Mouse (Mus musculus) midbrain, embryonic 12.5 days (tissue): ENCODE measurements around the gene Ccdc39. TPM values are rescaled to one million over a fixed set of nuclear protein-coding genes. Genes with fewer than 3 reads are reported as not detected.

Experiments
- ATAC-seq: fragments of 200-750 bp; cut with Nextera tagmentation; 2 replicates; pipeline ENCODE4 v1.8.0; 2017; ENCODE audit warnings: low read depth, moderate TSS enrichment, moderate library complexity; ENCODE audit not compliant: low FRiP score
- H3K27ac ChIP-seq: fragments of 300-500 bp; sonication (generic); replicated peaks from 2 replicates; pipeline ENCODE4 v1.5.1; 2016; ENCODE audit warnings: mild to moderate bottlenecking
- H3K27me3 ChIP-seq: fragments of 300-500 bp; sonication (generic); 2 replicates; pipeline ENCODE4 v1.6.1; 2016; ENCODE audit warnings: mild to moderate bottlenecking
- H3K36me3 ChIP-seq: fragments of 300-500 bp; sonication (generic); 2 replicates; pipeline ENCODE4 v1.6.1; 2016
- H3K4me1 ChIP-seq: fragments of 300-500 bp; sonication (generic); 2 replicates; pipeline ENCODE4 v1.6.1; 2016
- H3K4me2 ChIP-seq: fragments of 300-500 bp; sonication (generic); replicated peaks from 2 replicates; pipeline ENCODE4 v1.6.1; 2016; ENCODE audit warnings: mild to moderate bottlenecking, moderate library complexity
- H3K4me3 ChIP-seq: fragments of 300-500 bp; sonication (generic); 2 replicates; pipeline ENCODE4 v1.5.1; 2016; ENCODE audit warnings: mild to moderate bottlenecking
- H3K9ac ChIP-seq: fragments of 300-500 bp; sonication (generic); replicated peaks from 2 replicates; pipeline ENCODE4 v1.6.1; 2016; ENCODE audit warnings: mild to moderate bottlenecking, moderate library complexity
- H3K9me3 ChIP-seq: fragments of 300-500 bp; sonication (generic); 2 replicates; pipeline ENCODE4 v1.6.1; 2016; ENCODE audit warnings: mild to moderate bottlenecking
- whole genome bisulfite sequencing: fragments of 180-500 bp; shearing (Covaris S2); methylation state at CpG from one replicate; pipeline ENCODE4 v1.1.7; 2016; 5-methylcytosine and 5-hydroxymethylcytosine counted together
- polyA plus RNA-seq: library from polyadenylated mRNA; unstranded; fragments of >200 nt; fragmentation: Nextera tagmentation; extraction: Ambion mirVana; gene quantifications from 2 replicates; pipeline ENCODE4 v1.2.1, GENCODE M21; 2016

The Ccdc39 gene
- polyA plus RNA-seq, 1 experiment from 2014 or later = 10.7 TPM

- Histone ChIP-seq H3K4me2 (no peak overlapping the region), H3K27me3 (no peaks in the 10 kb centered on the region), H3K9me3 (no peaks in the 10 kb centered on the region), H3K27ac (no peak overlapping the region), H3K9ac (no peak overlapping the region), H3K4me3 (no peak overlapping the region), H3K36me3 (no peaks in the 10 kb centered on the region), H3K4me1 (no peaks in the 10 kb centered on the region)
- ATAC-seq = no peak
- WGBS = 83% methylated on average over 1 of the region's 1 CpGs
Observed at GRCm38 (mm10) chr3:33853062-33853461, 9.0 kb upstream of the Ccdc39 start.

- no peak overlapping the region for H3K4me2 ChIP-seq
- ATAC-seq = no peak
- no peaks in the 10 kb centered on the region for H3K27me3 ChIP-seq
- H3K4me3 ChIP-seq = no peak overlapping the region
- no peaks in the 10 kb centered on the region for H3K36me3 ChIP-seq
- 94% methylated on average over 4 of the region's 4 CpGs for WGBS
- H3K4me1 ChIP-seq = no peaks in the 10 kb centered on the region
- H3K27ac ChIP-seq = no peak overlapping the region
- no peaks in the 10 kb centered on the region for H3K9me3 ChIP-seq
- H3K9ac ChIP-seq = no peak overlapping the region
Observed at GRCm38 (mm10) chr3:33850856-33851255, 6.7 kb upstream of the Ccdc39 start.

GRCm38 (mm10) chr3:33846639-33847038 lies 2.5 kb upstream of the Ccdc39 start:
- 83% methylated on average over 6 of the region's 6 CpGs for WGBS
- Histone ChIP-seq H3K27me3 (no peaks in the 10 kb centered on the region), H3K9me3 (no peaks in the 10 kb centered on the region), H3K27ac (no peak overlapping the region), H3K4me2 (no peak overlapping the region), H3K9ac (no peak overlapping the region), H3K36me3 (no peaks in the 10 kb centered on the region), H3K4me3 (no peak overlapping the region), H3K4me1 (peaks cover 5% of the 10 kb centered on the region)
- no peak for ATAC-seq

GRCm38 (mm10) chr3:33838877-33839276 lies 5.2 kb downstream of the Ccdc39 start:
- Histone ChIP-seq H3K27ac (no peak overlapping the region), H3K27me3 (no peaks in the 10 kb centered on the region), H3K4me2 (no peak overlapping the region), H3K36me3 (no peaks in the 10 kb centered on the region), H3K4me1 (peaks cover 4% of the 10 kb centered on the region), H3K4me3 (no peak overlapping the region), H3K9me3 (no peaks in the 10 kb centered on the region), H3K9ac (no peak overlapping the region)
- no peak for ATAC-seq
- 72% methylated on average over 10 of the region's 10 CpGs for WGBS

GRCm38 (mm10) chr3:33836576-33836975 lies 7.5 kb downstream of the Ccdc39 start:
- H3K4me3 ChIP-seq = no peak overlapping the region
- no peak for ATAC-seq
- no peaks in the 10 kb centered on the region for H3K9me3 ChIP-seq
- WGBS = 96% methylated on average over 13 of the region's 13 CpGs
- no peaks in the 10 kb centered on the region for H3K27me3 ChIP-seq
- no peak overlapping the region for H3K27ac ChIP-seq
- no peaks in the 10 kb centered on the region for H3K36me3 ChIP-seq
- no peaks in the 10 kb centered on the region for H3K4me1 ChIP-seq
- no peak overlapping the region for H3K9ac ChIP-seq
- no peak overlapping the region for H3K4me2 ChIP-seq

GRCm38 (mm10) chr3:33832351-33832750 lies 11.8 kb downstream of the Ccdc39 start:
- no peaks in the 10 kb centered on the region for H3K4me1 ChIP-seq
- H3K9ac ChIP-seq = no peak overlapping the region
- no peak overlapping the region for H3K4me2 ChIP-seq
- no peak for ATAC-seq
- no peaks in the 10 kb centered on the region for H3K27me3 ChIP-seq
- no peak overlapping the region for H3K4me3 ChIP-seq
- 88% methylated on average over 10 of the region's 10 CpGs for WGBS
- no peaks in the 10 kb centered on the region for H3K9me3 ChIP-seq
- H3K36me3 ChIP-seq = no peaks in the 10 kb centered on the region
- no peak overlapping the region for H3K27ac ChIP-seq

- H3K4me3 ChIP-seq = no peak overlapping the region
- H3K9ac ChIP-seq = no peak overlapping the region
- WGBS = 51% methylated on average over 9 of the region's 9 CpGs
- no peaks in the 10 kb centered on the region for H3K4me1 ChIP-seq
- no peaks in the 10 kb centered on the region for H3K36me3 ChIP-seq
- H3K27me3 ChIP-seq = no peaks in the 10 kb centered on the region
- no peak overlapping the region for H3K4me2 ChIP-seq
- ATAC-seq = peak; percentile 68; the same call in 1 of the 2 replicates
- H3K9me3 ChIP-seq = no peaks in the 10 kb centered on the region
- H3K27ac ChIP-seq = no peak overlapping the region
Observed at GRCm38 (mm10) chr3:33824135-33824946, 19.8 kb downstream of the Ccdc39 start.

- no peak for ATAC-seq
- H3K4me3 ChIP-seq = no peak overlapping the region
- peaks cover 52% of the 10 kb centered on the region for H3K36me3 ChIP-seq
Observed at GRCm38 (mm10) chr3:33807151-33807550, 37.0 kb downstream of the Ccdc39 start.

GRCm38 (mm10) chr3:33800513-33800820 lies 43.6 kb downstream of the Ccdc39 start:
- Histone ChIP-seq H3K36me3 (peaks cover 11% of the 10 kb centered on the region), H3K27ac (peak overlapping the region; percentile 99), H3K4me3 (peak overlapping the region; percentile 76), H3K4me2 (peak overlapping the region; percentile 70), H3K9ac (peak overlapping the region; percentile 88), H3K4me1 (peaks cover 8% of the 10 kb centered on the region), H3K9me3 (no peaks in the 10 kb centered on the region), H3K27me3 (no peaks in the 10 kb centered on the region)
- peak; percentile 16 for ATAC-seq
- WGBS = under 1% methylated on average over 16 of the region's 16 CpGs

More at GRCm38 (mm10) chr3:33807151-33807550, 37.0 kb downstream of the Ccdc39 start:
- Histone ChIP-seq H3K27ac (no peak overlapping the region), H3K4me2 (no peak overlapping the region), H3K27me3 (no peaks in the 10 kb centered on the region), H3K9me3 (no peaks in the 10 kb centered on the region), H3K4me1 (no peaks in the 10 kb centered on the region), H3K9ac (no peak overlapping the region)
- 88% methylated on average over 1 of the region's 1 CpGs for WGBS

GRCm38 (mm10) chr3:33799617-33800512 lies 44.2 kb downstream of the Ccdc39 start, which contains the start of gene Ttc14:
Ttc14 (plus strand) TSS chr3:33799832.
- Histone ChIP-seq H3K27ac (peak within 1 kb of the TSS; percentile 99), H3K9ac (peak within 1 kb of the TSS; percentile 88), H3K4me1 (peaks cover 8% of the 10 kb centered on the region), H3K4me2 (peak within 1 kb of the TSS; percentile 70), H3K9me3 (no peaks in the 10 kb centered on the region), H3K27me3 (no peaks in the 10 kb centered on the region), H3K36me3 (peaks cover 6% of the 10 kb centered on the region), H3K4me3 (peak within 1 kb of the TSS; percentile 76)
- WGBS = under 1% methylated on average over 89 of the region's 90 CpGs
- ATAC-seq = peak; percentile 99

GRCm38 (mm10) chr3:33790975-33791374 lies 53.1 kb downstream of the Ccdc39 start:
- Histone ChIP-seq H3K4me2 (no peak overlapping the region), H3K27ac (no peak overlapping the region), H3K4me3 (no peak overlapping the region), H3K9ac (no peak overlapping the region), H3K36me3 (no peaks in the 10 kb centered on the region), H3K4me1 (no peaks in the 10 kb centered on the region), H3K9me3 (no peaks in the 10 kb centered on the region), H3K27me3 (peaks cover 4% of the 10 kb centered on the region; the same call in 1 of the 2 replicates)
- ATAC-seq = no peak
